Mouse (Mus musculus) c-Kit-positive CD71-negative TER-119-negative erythroid progenitor cells, embryonic 14.5 days (primary cell): ENCODE data around the gene Snrpd2.
"Not testable (repeated sequence)": the region's sequence is repeated elsewhere in the genome, so short reads cannot be mapped to it uniquely, and the experiment has no call there.

ENCODE experiments used
- DNase-seq: peaks from one replicate; pipeline ENCODE4 v3.0.0-alpha.2; 2013; ENCODE audit warnings: low read depth

Gene Snrpd2

DNA sequence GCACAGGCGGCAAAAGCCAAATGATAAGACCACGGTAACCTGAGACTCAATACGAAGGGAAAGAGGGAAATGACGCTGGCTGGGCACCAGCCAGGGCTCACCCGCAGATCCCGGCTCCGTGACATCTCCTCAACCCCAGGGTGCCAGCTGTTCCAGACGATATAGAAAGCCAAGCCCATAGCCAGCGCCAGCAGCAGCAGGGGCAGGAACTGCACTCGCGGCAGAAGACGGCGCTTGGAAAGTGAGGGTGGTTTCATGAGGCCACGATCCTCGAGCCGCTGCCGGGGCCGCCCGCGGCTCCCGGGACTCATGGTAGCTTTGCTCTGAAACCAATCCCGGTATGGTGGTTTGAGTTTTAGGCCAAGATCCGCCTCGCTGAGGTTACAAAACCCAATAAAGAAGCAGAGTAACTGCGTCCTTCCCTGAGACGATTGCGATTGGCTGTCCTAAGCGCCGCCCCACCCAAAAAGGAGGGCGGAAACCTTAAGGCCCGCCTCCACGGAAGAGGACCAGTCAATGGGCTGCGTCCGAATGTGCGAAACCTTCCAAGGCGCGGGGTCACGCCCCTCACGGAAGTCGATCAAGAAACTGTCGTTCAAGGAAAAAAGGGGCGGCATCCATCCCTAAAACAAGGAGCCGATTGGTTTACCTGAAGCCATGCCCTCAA lies 514 bp upstream of the Snrpd2 start, which contains the start of gene Qpctl:
Gene Qpctl (minus strand): TSS at position 417 of the 667 bp plus-strand sequence.
- DNase-seq: peak; percentile 99

DNA sequence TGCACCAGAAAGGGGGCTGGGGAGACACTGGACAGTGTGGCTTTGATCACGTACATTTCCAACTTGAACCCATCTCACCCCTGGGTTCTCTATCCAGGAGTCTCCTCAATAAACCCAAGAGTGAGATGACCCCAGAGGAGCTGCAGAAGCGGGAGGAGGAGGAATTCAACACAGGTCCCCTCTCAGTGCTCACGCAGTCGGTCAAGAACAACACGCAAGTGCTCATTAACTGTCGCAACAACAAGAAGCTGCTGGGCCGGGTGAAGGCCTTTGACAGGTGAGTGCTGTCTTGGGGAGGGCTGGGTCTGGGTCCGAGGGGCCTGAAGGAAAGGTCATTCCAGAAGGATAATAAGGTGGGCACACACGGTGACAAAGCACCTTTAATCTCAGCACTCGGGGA lies 1.6 kb downstream of the Snrpd2 start:
- DNase-seq: not testable (repeated sequence)

GRCm38 (mm10) chr7:19154796-19155195 lies 5.3 kb downstream of the Snrpd2 start:
- no peak for DNase-seq

DNA sequence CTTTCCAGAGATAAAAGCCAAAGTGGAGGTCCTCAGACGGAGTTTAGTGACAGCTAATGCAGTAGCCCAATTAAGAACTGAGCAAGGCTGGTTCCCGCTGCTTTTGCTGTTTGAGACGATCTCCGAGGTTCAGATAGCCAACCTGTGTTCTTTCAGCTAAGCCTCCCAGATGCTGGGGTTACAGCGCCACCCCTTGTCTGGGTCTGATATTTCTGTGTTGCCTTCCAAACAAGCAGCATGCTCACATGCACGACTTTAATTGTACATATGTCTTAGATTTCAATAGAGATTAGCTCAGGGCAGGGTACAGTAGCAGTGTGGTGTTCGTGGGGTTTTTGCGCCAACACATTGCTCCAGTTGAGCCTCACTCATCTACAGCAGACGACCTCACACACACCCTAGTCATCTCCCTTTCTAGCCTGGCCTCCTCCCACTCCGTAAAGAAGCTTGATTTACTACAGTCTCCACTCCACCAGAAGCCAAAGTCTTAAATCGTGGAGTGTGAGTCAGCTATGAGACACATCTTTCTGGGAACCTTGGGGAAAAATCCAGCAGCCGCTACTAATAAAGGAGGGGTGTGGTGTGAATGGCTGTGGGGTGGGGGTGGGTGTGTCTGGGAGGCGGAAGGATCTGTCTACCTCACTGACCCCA lies 6.4 kb downstream of the Snrpd2 start:
- DNase-seq: no peak

GRCm38 (mm10) chr7:19157160-19157800 lies 7.8 kb downstream of the Snrpd2 start:
- DNase-seq: peak; percentile 71

DNA sequence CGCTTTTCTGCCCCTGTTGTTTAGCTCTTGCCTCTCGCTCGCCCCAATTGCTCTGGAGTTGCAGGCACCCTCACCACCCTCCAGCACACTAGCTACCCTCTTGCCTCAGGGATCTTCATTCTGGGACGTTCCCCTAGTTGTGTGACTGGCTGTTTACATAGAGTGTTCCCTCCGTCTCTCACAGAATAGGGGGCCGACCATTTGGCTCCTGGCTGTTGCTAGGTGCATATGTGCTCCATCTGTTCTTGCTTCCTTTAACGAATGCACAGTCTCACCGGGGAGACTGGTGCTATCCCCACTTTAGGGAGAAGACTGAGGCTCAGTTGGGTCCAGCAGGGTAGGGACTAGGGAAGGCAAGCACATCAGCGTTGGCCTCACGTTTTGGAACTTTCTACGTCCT lies 9.1 kb downstream of the Snrpd2 start:
- DNase-seq: no peak

DNA sequence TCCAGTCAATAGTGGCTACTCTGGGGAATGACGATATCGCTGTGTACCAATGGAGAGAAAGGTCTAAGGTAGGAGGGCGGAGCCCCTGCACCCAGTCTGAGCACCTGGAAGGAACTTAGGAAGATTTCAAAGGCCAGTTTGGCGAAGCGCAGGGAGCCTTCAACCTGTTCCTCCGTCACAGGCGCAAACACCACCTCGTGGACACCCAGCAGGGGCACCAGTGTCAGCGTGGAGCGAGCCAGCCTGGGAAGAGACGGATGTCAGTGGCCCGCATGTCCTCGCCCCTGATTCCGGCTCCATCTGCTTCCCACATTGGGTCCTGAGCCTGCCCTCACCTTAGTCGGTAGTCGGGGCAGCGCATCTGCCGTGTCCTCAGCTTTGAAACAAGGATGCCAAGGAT lies 9.9 kb downstream of the Snrpd2 start:
- no peak for DNase-seq

GRCm38 (mm10) chr7:19160115-19160514 lies 10.6 kb downstream of the Snrpd2 start:
- no peak for DNase-seq

DNA sequence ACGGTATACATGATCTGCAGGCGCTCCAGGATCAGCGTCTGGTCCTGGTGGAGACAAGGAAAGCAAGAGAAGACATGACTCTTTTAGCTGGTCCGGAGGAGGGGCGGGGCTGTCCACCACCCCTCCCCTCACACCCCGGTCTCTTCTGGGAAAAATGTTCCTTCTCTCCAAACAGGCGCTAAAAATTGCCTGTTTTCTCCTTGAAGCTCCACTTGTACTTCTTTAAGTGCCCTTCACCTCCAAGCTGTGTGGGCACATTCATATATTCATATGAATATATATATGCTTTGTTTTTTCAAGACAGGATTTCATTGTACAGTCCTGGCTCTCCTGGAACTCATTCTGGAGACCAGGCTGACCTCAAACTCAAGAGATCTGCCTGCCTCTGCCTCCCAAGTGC lies 13.4 kb downstream of the Snrpd2 start:
- no peak for DNase-seq

GRCm38 (mm10) chr7:19163752-19164151 lies 14.2 kb downstream of the Snrpd2 start:
- no peak for DNase-seq

DNA sequence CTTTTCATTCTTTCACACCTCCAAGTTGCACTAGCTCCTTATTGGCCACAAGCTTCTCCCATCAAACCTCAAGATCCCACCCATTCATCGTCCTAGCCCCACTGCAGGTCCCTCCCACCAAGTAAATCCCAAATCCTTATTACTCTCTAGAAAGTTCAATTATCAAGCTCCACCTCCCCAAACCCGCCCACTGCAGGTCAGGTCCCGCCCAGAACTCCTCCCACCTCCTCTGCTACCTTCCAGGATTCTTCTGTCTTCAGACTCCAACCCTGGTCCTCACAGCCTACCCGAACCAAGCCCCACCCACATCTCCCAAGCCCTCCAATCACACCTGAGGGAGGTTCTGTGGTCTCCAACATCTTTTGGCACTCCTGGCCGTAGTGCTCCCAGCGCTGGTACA lies 14.7 kb downstream of the Snrpd2 start:
- no peak for DNase-seq

GRCm38 (mm10) chr7:19164978-19165377 lies 15.5 kb downstream of the Snrpd2 start:
- no peak for DNase-seq

DNA sequence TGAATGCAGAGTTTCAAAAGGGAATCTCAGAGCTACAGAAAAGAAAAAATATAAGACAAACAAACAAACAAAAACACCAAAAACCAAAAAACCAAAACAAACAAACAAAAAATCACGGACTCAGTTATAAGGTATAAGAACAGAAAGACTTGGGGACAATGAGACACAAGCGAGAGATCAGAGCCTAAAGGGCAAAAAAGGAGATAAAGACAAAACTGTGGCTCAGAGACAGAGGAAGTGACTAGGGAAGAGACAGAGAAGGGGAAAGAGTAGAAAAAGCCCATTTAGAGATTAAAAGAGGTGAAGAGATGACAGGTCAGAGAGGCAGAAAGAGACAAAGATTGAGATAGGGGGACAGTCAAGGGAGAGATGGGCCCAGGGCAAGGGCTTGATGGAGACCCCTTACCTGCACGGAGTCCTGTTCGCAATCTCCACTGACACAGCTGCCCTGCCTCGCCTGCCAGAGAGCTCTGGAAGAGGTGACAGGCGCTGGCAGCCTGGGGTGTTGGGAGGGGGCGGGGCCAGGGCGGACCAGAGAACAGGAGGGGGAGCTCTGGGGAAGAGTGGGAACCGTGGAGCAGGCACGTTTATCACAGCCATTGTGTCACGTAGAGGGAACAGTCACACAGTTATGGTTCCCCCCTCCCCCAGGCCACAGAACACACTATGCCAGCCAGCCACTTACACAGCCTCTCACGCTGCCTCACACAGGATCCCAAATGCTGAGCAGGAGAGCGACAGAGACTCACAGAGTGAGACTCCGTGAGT lies 16.3 kb downstream of the Snrpd2 start, which contains the start of gene Gipr:
Gene Gipr (minus strand): TSS at position 472 of the 768 bp plus-strand sequence.
- no peak for DNase-seq

DNA sequence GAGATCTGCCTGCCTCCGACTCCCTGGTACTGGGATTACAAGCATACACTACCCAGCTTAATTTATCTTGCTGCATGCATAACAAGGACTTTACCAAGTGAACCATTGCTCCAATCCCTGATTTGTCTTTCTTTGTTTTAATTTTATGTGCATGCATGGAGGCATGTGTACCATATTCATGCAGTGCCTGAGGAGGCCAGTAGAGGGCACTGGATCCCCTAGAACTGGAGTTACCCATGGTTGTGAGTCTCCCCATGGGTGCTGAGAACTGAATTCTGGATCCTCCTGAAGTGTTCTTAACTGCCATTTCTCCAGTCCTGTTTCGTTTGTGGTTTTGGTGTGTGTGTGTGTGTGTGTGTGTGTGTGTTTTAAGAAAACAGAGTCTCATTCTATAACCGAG lies 17.5 kb downstream of the Snrpd2 start:
- DNase-seq: no peak

- no peak for DNase-seq
Observed at GRCm38 (mm10) chr7:19169506-19169905, 20.0 kb downstream of the Snrpd2 start.

DNA sequence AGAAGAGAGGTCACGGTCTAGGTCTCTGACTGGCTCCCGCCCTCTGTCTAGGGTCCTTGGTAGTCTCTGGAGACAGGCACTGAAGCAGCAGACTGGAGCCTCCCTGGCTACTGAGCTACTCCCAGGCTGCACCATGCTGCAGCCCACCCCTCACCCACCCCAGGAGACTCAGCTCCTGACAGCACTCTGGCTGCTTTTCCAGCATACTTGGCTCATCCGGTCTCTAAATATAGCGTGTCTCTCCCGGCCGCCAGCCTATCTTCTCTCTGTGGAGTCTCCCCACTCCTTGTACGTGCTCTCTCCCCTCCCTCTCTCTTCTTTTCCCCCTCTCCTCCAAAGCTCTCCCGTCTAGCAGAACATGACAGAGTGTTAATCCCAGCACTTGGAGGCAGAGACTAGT lies 20.6 kb downstream of the Snrpd2 start:
- no peak for DNase-seq

DNA sequence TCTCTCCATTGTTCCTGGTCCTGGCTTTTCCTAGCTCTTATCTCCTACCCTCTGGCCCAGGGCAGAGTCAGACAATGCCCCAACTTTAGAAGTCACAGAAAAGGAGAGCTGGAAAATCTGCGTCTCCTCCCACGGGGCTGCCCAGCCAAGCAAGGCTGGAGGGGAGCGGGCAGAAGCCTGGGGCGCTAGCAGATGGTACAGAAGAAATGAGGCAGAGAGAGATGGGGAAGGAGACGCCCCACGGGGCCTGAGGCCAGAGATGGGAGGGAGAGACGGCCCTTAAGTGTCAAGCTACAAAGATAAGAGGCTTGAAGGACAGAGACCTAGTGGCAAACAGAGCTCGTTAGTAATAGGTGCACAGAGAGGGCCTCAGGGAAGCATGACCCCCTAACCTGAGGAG lies 22.3 kb downstream of the Snrpd2 start:
- DNase-seq: no peak

DNA sequence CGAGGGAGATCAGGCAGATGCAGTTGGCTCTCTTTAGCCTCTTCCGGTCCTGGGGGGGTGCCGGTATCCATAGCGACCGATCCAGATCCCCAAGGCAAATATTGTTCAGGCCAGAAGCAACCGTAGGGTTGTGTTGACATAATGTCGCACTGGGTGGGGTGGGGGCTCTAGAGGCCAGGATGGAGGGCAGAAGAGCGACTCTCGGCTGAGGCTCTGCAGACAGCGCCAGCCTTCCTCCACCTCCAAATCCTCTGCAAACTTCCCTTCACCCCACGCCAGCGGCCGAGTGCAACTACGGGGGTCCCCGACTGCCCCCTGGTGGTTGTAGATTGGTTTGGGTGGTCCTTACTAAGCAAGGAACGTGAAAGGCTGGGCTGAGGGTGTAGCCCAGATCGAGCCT lies 23.4 kb downstream of the Snrpd2 start:
- DNase-seq: peak; percentile 83

DNA sequence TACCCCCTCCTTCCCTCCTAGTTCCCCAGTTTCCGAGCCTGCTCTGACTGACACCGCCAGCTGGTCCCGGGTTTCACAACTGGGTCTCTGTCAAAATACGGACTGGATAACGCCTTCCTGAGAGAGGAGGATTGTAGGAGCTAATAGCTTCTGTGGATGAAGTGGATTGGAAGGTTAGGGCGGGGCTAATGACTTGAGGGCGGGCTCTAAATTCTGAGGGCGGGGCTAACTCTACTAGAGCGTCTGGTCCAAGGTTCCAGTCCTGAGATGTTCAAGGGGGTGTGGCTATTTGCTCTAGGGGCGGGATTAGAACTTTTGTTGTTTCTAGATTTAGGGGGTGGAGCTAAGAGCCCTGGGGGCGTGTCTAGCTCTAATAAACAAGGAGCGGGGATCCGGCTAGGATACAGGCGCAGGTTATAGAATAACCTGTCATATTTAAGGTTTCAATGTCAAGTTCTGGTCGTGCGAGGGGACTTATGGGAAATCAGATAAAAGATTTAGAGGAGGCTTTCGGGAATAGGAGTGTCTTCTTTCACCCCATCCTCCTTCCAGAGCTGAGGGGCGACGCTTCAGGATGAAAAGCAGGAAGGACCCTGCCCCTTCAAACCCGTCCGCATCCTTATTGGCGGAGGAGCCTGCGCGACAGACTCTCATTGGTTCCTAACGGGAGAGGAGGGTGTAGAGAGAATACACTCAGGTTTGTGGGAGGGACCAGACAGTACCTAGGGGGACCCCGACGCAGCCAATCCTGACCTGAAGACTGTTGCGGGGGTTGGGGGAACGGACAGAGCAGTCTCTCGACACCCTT lies 26.4 kb downstream of the Snrpd2 start, which contains the start of gene Eml2:
Gene Eml2 (plus strand): TSS at position 714 of the 808 bp plus-strand sequence.
- no peak for DNase-seq

DNA sequence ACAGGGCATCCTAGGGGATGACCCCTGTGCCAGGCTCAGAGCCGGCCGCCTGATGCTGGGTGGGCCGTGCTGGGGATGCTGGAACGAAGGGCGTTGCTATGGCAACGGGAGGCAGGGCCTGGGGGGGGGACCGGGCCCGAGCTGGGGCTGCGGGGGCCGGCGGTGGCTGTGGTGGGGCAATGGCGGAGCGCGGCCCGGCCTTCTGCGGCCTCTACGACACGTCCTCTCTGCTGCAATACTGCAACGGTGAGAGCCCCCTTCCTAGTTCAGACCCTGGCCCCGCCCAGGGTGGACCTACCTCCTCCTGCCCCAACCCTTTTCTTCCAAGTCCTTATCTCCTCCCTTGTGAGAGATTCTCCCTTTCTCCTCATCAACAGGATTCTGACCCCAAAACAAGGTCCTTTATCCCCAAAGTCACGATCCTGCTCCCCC lies 27.0 kb downstream of the Snrpd2 start:
- no peak for DNase-seq

DNA sequence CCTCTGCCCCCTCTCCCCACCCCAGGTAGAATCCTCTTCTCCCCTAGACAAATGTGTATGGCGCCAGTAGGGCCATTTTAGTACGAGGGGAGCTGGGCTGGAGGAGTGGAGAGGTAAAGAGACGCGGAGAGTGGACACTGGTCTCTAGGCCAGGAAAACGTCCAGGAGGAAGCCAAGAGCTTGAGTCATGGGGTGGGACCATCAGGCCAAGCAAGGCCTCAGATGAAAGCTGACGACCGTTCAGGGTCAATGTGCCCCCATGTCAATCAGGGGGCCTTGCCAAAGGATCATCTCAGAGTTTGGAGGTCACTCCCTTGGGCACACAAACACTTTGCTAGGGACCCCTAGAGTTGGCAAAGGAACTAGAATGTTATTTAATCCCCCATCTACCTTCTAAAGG lies 27.7 kb downstream of the Snrpd2 start:
- DNase-seq: no peak

GRCm38 (mm10) chr7:19178035-19178434 lies 28.5 kb downstream of the Snrpd2 start:
- no peak for DNase-seq
